Mouse (Mus musculus): ENCODE results near the gene Gm13420.

The Gm13420 gene

GRCm38 (mm10) chr2:29702189-29702588 is 49.3 kb downstream of the Gm13420 start:
- no peak for DNase-seq (ENCODE audit: low spot score in 2 of 2)

- no peak for DNase-seq (ENCODE audit: low spot score in 2 of 2)
Measured at GRCm38 (mm10) chr2:29701393-29701792, 50.1 kb downstream of the Gm13420 start.

GRCm38 (mm10) chr2:29700898-29701297 is 50.6 kb downstream of the Gm13420 start:
- DNase-seq (ENCODE audit: low spot score in 2 of 2), result peak; percentile 53 to 63

GRCm38 (mm10) chr2:29698421-29699290 is 52.8 kb downstream of the Gm13420 start:
- DNase-seq (ENCODE audit: low spot score in 2 of 2), result peak; percentile 71 to 73

- no peak for DNase-seq (ENCODE audit: low spot score in 2 of 2)
Measured at GRCm38 (mm10) chr2:29696207-29696800, 55.2 kb downstream of the Gm13420 start.

Measured in right cerebral cortex, postnatal 10 days (tissue).